Mouse (Mus musculus) spleen, adult 18-20 months (tissue): ENCODE results near the gene a.
"Not testable (repeated sequence)": the region's sequence is repeated elsewhere in the genome, so short reads cannot be mapped to it uniquely, and the experiment has no call there.

Source experiments
- DNase-seq, 2 experiments: peaks; one replicate each; pipeline ENCODE4 v3.0.0; 2022; ENCODE audit warnings: mixed read lengths in 2 of 2

The a gene

GRCm38 (mm10) chr2:154928298-154928697 is 137.1 kb downstream of the a start:
- DNase-seq, result no peak

DNA sequence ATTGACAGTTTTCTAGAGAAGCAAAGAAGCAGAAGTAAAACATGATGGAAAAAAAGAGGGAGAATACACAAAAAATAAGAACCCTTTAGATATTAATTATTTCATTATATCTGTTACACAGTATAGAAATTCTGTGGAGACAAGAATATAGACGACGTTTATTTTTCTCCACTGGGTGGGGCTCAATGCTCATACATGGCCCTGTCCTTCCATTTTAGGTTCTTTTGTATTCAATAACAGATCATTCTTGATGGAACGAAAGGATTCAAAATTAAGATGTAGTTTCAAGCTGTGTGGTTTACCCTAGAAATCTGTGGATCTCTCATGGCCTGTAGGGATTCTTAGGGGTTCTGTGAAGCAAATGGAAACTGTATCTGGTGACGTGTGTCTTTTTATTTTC is 142.7 kb downstream of the a start:
- DNase-seq, result no peak

GRCm38 (mm10) chr2:154936106-154936505 is 144.9 kb downstream of the a start:
- DNase-seq, result no peak

DNA sequence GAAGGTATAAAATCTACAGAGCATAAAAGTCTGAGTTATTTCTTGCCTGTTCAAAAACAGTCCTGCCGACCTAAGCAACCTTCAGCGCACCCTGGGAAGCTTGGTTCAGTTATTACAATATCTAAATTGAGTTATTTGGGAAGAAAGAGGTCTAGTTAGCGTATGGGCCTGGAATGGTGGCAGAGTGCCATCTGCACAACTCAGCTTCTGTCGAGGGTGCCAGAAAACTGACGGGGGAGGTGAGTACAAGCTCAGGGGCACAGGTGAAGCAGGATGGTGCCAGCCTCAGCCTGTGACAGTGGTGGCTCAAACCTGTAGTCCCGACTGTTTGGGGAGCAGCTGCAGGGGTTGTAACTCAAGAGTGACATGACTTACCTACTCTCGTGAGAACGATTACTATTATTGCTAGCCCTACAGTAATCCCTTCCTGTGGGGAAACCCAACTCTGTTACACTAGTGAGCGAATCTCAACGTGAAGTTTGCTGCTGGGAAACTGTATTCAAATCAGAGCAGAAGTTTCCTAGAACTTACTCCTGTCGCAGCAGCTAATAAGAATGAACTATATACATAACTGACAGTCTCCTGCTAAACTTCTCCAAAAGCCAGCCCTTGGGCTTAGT is 145.4 kb downstream of the a start:
- DNase-seq, result no peak

DNA sequence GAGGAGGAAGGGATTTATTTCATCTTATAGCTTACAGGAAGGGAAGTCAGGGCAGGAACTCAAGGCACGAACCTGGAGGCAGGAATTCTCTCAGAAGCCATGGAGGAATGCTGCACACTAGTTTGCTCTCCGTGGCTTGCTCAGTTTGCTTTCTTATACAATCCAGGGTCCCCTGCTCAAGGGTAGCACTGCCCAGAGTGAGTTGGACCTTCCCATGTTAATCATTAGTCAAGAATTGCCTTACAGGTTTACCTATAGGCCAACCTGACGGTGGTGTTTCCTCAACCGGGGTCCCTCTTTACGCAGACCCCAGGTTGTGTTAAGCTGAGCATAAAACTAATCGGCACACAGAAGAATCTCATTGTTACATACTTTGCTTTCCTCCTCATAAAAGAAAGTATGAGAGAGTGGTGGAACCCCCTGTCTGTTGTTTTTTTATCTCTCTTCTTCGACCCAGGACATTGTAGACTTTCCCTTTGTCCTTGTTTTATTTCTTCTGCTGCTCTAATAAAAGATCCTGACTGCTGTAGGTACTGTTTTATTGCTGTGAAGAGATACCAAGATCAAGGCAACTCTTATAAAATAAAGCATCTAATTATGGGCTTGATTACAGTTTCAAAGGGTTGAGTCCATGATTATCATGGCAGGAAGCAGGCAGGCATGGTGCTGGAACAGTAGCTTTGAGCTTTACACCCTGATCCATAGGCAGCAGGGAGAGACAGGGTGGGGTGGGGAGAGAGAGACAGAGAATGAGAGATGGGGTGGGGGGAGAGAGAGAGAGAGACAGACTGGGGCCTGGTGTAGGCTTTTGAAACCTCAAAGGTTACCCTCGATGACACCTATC is 146.6 kb downstream of the a start:
- DNase-seq, result no peak

- DNase-seq, result no peak
Measured at GRCm38 (mm10) chr2:154941952-154942351, 150.8 kb downstream of the a start.

DNA sequence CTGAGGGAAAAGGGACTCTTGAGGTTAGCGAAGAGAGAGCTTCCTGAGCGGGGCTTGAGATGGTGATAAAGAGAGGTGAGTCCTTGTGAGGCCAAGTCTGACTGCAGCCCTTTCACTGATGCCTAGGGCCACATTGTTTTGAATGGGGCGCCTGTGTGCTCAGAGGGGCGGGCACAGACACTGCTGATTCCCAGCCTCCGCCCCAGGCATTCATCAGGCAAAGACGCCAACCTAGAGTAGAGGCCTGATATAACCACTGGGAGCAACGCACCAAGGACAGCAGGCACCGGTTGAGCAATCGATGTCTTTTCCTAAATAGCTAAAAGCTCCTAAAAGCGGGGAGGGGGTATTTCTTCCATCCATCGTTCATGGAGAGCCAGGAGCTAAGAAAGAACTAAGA is 151.3 kb downstream of the a start:
- DNase-seq, result no peak

GRCm38 (mm10) chr2:154943101-154943500 is 151.9 kb downstream of the a start:
- DNase-seq, result peak; percentile 37 to 76

GRCm38 (mm10) chr2:154946921-154947320 is 155.7 kb downstream of the a start:
- DNase-seq, result no peak

- DNase-seq, result no peak
Measured at GRCm38 (mm10) chr2:154949352-154949751, 158.2 kb downstream of the a start.

- DNase-seq, result no peak
Measured at GRCm38 (mm10) chr2:154949877-154950276, 158.7 kb downstream of the a start.

DNA sequence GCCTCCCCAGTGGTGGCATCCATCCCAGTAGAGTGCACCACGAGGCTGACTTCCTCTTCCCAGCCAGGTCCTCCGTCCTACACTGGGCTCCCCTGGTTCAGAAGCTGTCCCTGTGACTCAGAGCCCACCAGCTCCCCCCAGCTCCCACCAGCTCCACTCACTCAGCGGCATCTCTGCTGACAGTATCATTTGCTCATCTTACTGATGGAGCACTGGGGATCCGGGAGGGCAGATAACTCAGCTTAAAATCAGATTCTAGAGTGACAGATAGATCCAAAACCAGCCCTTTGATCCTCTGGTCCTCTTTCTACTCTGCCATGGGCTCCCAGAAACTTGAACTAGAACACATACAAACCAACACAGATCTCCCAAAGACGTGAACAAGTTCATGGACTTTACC is 159.4 kb downstream of the a start:
- no peak for DNase-seq

GRCm38 (mm10) chr2:154959486-154959885 is 168.3 kb downstream of the a start:
- no peak for DNase-seq

- DNase-seq, result no peak
Measured at GRCm38 (mm10) chr2:154959909-154960308, 168.7 kb downstream of the a start.

DNA sequence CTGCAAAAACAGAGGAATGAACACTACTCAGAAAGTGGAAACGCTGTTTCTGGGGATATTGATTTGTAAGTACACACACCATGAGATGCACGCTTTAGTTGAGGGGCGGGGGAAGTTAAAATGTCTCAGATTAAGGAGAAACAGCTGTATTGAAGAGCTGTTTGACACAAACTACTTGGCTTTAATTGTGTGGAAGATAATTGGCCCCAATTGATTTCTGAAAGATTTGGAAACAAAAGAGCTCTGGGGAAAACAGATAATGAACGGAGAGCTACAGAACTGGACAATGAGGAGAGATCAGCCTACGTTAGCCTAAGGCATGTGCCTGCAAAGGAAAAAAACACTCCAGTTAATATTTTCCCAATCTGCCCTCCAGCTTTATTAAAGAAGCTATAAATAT is 172.0 kb downstream of the a start:
- no peak for DNase-seq

GRCm38 (mm10) chr2:154969740-154970397 is 178.7 kb downstream of the a start:
- not testable (repeated sequence) for DNase-seq

DNA sequence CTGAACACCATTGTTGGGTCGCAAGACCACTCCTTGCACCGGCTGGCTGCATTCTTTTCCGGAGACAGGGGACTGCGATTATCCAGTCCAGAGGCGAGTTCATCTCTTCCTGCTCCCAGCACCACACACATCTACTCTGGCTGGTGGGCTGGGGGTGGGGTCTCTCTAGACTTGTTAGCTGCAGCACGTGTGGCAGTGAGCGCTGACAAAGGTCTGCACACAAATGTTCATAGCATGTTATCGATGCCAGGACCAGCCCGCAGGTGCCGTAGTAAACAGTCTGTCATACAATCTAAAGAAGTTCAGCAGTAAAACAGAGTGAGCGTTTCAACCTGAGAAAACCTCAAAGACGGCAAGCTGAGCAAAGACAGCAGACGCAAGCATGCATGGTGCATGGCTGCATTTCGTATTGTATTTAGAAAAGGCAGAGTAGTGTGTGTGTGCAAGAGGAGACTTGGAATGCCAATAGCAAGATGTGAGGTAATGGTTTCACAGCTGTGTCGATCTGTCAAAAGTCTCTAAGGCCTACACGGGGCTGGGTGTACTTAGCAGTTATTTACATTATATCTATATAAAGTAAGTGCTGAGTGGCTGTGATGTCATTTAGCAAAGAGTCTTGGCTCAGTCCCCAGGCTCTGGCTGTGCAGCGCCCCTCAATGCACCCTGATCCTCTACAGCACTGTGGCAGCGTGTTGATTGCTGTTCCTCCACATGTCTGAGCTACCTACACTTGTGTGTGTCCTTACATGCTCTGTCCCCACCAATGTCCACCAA is 180.9 kb downstream of the a start:
- no peak for DNase-seq

- no peak for DNase-seq
Measured at GRCm38 (mm10) chr2:154972981-154973380, 181.8 kb downstream of the a start.

GRCm38 (mm10) chr2:154986609-154987008 is 195.4 kb downstream of the a start:
- DNase-seq, result no peak

DNA sequence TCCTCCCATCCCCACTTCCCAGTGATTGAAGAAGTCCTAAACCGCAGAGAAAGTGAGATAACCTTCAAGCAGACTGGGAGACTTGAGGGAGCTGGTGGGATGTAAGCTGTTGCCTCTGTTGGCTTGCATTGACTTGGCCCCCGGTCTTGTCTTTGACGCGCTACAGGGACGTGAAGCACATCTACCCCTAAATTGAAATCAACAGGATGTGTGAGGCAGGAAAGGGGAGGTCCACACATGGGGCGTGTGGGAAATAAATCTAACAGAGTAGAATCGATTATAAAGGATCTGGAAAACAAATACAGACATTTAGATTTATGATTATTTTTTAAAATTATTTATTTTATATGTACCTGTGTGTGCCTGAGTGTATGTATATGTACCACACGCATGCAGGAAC is 200.2 kb downstream of the a start:
- no peak for DNase-seq

GRCm38 (mm10) chr2:154992083-154992482 is 200.9 kb downstream of the a start:
- DNase-seq, result no peak

DNA sequence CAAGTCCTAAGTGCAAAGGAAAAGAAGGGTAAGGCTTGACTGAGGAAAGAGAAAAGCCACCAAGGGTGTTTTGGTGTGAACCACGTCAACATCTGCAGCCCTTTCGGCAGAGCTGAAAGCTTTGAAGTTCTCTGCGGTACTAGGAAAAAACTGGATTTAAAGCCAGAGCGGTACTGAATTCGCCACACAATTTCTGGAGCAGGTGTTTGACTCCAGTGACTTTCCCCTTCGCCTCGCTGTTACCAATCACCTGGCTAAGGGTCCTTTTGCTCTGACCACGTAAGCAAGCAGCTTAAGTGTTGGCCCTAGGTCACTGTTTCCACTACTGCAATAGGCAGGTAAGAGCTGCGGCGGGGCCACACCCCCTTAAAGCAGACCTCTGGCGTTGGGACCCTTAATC is 214.3 kb downstream of the a start:
- DNase-seq, result no peak

- DNase-seq, result no peak
Measured at GRCm38 (mm10) chr2:155011086-155011656, 220.0 kb downstream of the a start.
